In the genomic region with DNA sequence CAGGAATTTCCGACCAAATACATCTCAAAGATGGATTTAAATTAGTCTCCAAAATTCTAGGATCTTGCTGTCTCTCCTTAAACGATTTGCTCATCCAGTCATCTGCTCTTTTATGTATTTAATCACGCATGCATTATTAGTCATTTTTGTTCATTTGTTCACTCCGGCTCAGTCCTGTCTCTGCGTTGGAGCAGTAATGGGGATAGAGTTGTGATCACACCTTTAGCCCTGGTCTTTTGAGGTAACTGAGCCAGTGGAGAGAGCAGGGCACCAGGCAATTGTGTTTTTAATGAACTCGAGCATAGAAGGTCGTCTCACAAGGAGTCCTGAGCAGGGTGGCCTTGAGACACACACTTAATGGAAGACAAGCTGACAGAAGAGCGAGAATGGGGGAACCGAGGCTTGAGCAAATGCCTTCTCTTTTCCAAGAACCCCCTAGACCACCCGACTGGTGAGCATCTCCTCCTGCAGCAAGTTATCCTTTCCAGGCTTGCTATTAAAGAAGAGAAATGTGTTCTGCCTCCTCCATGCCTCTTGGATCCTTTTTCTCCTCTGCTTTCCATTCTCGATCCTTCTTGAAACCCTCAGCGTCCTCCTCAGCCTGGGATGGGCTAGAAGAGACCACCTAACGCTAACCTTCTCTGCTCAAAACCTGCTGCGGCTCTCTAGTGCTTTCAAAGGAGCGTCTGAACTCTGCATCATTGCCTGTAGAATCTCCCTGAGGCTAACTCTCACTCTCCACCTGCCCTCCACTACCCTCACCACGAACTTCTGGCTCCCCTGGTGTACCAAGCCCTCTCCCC, we compare ENCODE assay signal across 8 mouse cellular contexts. TPM values are rescaled to one million over a fixed set of nuclear protein-coding genes. Genes with fewer than 3 reads are reported as not detected.
DNase-seq lines count a peak whose midpoint lies in the region; ATAC-seq and TF ChIP-seq lines count a peak whose summit lies in the region.

No protein-coding gene starts in this region.

- no peak for TF ChIP-seq POLR2A in cerebellum, adult 2 months (IDR thresholded peaks at IDR 0.05; ENCODE audit: borderline replicate concordance, insufficient read depth, low read length)
- TF ChIP-seq POLR2A in kidney, adult 2 months (IDR thresholded peaks at IDR 0.05; ENCODE audit: low read depth, low read length) = no peak

- TF ChIP-seq CTCF in cerebellum, adult 2 months (IDR thresholded peaks at IDR 0.05; ENCODE audit: borderline replicate concordance, insufficient read depth, low read depth, low read length) = no peak
- TF ChIP-seq CTCF in E14TG2a.4 (conservative IDR thresholded peaks at IDR 0.05; ENCODE audit: low read length) = no peak
- TF ChIP-seq CTCF in forebrain, postnatal 0 days (IDR thresholded peaks at IDR 0.05; ENCODE audit: low read depth) = no peak
- TF ChIP-seq CTCF in kidney, adult 2 months (conservative IDR thresholded peaks at IDR 0.05; ENCODE audit: insufficient read depth, insufficient read length, low read depth, low read length) = no peak

- H3K4me2 ChIP-seq in forebrain, postnatal 0 days (ENCODE audit: low read depth) = peak overlapping the region; percentile 59
- peak overlapping the region; percentile 52 for H3K4me2 ChIP-seq in liver, embryonic 15.5 days

- 6% methylated on average over 16 of the region's 16 CpGs for WGBS in cerebellum, adult 2 months
- WGBS in forebrain, postnatal 0 days = 6% methylated on average over 16 of the region's 16 CpGs
- 12% methylated on average over 16 of the region's 16 CpGs for WGBS in liver, embryonic 15.5 days (ENCODE audit: insufficient replicate concordance)
- WGBS in kidney, adult 2 months = 11% methylated on average over 16 of the region's 16 CpGs

- peaks cover 2% of the 10 kb centered on the region; the same call in 1 of the 2 replicates for H3K27me3 ChIP-seq in cerebellum, adult 2 months (ENCODE audit: control insufficient read depth, insufficient read depth, low read length)
- H3K27me3 ChIP-seq in E14TG2a.4 (ENCODE audit: insufficient read depth, low read length) = peaks cover 47% of the 10 kb centered on the region
- H3K27me3 ChIP-seq in forebrain, postnatal 0 days (ENCODE audit: insufficient read depth, low read length) = peaks cover 17% of the 10 kb centered on the region
- peaks cover 61% of the 10 kb centered on the region for H3K27me3 ChIP-seq in liver, embryonic 15.5 days
- H3K27me3 ChIP-seq in kidney, adult 2 months (replicated peaks; ENCODE audit: control insufficient read depth, insufficient read depth, low read length) = no peaks in the 10 kb centered on the region

- peak in 1 of 2 experiments; percentile 53 for DNase-seq in cerebellum, adult 2 months
- no peak for DNase-seq in cerebellum, postnatal 14 days
- no peak for DNase-seq in forebrain, postnatal 0 days
- DNase-seq in left cerebral cortex, postnatal 4 days = no peak
- no peak for DNase-seq in kidney, adult 2 months
- no peak for DNase-seq in cerebellum, adult 8-10 months

- 0 out of 2 replicates have a peak, but pooled peaks have one; percentile 1 for ATAC-seq in forebrain, postnatal 0 days
- ATAC-seq in liver, embryonic 15.5 days (ENCODE audit: insufficient read depth) = no peak

- intact Hi-C loops in left cerebral cortex, postnatal 4 days (cut with DNase I) = loop anchor here (2.0 kb wide), 1 partner anchor 41 kb away; no protein-coding TSS in a partner anchor

- no peaks in the 10 kb centered on the region for H3K9me3 ChIP-seq in E14TG2a.4 (ENCODE audit: low read length)
- no peaks in the 10 kb centered on the region for H3K9me3 ChIP-seq in forebrain, postnatal 0 days (ENCODE audit: low read length)
- H3K9me3 ChIP-seq in liver, embryonic 15.5 days (replicated peaks) = no peaks in the 10 kb centered on the region; the same call in 1 of the 2 replicates

- H3K9ac ChIP-seq in forebrain, postnatal 0 days = peak overlapping the region; percentile 42
- H3K9ac ChIP-seq in liver, embryonic 15.5 days = no peak overlapping the region

- no peak overlapping the region for H3K27ac ChIP-seq in cerebellum, adult 2 months (ENCODE audit: insufficient read depth, low read length)
- H3K27ac ChIP-seq in forebrain, postnatal 0 days (ENCODE audit: low read depth, low read length) = no peak overlapping the region; the same call in 1 of the 2 replicates
- no peak overlapping the region for H3K27ac ChIP-seq in liver, embryonic 15.5 days (replicated peaks)
- no peak overlapping the region for H3K27ac ChIP-seq in kidney, adult 2 months (ENCODE audit: insufficient read depth, low read depth, low read length)

- no peaks in the 10 kb centered on the region for H3K36me3 ChIP-seq in E14TG2a.4 (ENCODE audit: insufficient read depth, low read length)
- H3K36me3 ChIP-seq in forebrain, postnatal 0 days (ENCODE audit: insufficient read depth) = no peaks in the 10 kb centered on the region
- H3K36me3 ChIP-seq in liver, embryonic 15.5 days (replicated peaks) = no peaks in the 10 kb centered on the region
- H3K36me3 ChIP-seq in kidney, adult 2 months (ENCODE audit: control insufficient read depth, insufficient read depth, low read length) = no peaks in the 10 kb centered on the region

- H3K4me3 ChIP-seq in cerebellum, adult 2 months (replicated peaks; ENCODE audit: insufficient read depth, low read depth, low read length) = peak overlapping the region; percentile 62
- peak overlapping the region; percentile 79 for H3K4me3 ChIP-seq in E14TG2a.4 (replicated peaks; ENCODE audit: low read length)
- H3K4me3 ChIP-seq in forebrain, postnatal 0 days (ENCODE audit: low read depth, low read length) = peak overlapping the region; percentile 40
- H3K4me3 ChIP-seq in liver, embryonic 15.5 days (replicated peaks) = peak overlapping the region; percentile 0; the same call in 1 of the 2 replicates
- H3K4me3 ChIP-seq in kidney, adult 2 months (ENCODE audit: insufficient read depth, low read depth, low read length) = no peak overlapping the region

- peaks cover 3% of the 10 kb centered on the region; the same call in 1 of the 2 replicates for H3K4me1 ChIP-seq in cerebellum, adult 2 months (ENCODE audit: control insufficient read depth, insufficient read depth, low read length)
- peaks cover 42% of the 10 kb centered on the region for H3K4me1 ChIP-seq in E14TG2a.4 (replicated peaks; ENCODE audit: low read depth, low read length)
- H3K4me1 ChIP-seq in forebrain, postnatal 0 days (ENCODE audit: insufficient read depth) = peaks cover 7% of the 10 kb centered on the region; the same call in 1 of the 2 replicates
- peaks cover 24% of the 10 kb centered on the region for H3K4me1 ChIP-seq in liver, embryonic 15.5 days (replicated peaks)
- peaks cover 3% of the 10 kb centered on the region; the same call in 1 of the 2 replicates for H3K4me1 ChIP-seq in kidney, adult 2 months (ENCODE audit: control insufficient read depth, insufficient read depth, low read length)

RNA-seq across cellular contexts. Expression of gene Fosb, which starts 8.2 kb away (rescaled TPM):
- 0.67 and 0.71 TPM in 2 replicates for polyA plus RNA-seq in cerebellum, adult 2 months (2012; rRNA removed)
- 1.6 and 5.1 TPM in 2 replicates for total RNA-seq in forebrain, postnatal 0 days (2014; rRNA removed)
- polyA plus RNA-seq in forebrain, postnatal 0 days (2015; fragmentation: Nextera tagmentation; extraction: Ambion mirVana) = 0.28 and 0.36 TPM in 2 replicates
- polyA plus RNA-seq in liver, embryonic 15.5 days (2015; fragmentation: Nextera tagmentation; extraction: Ambion mirVana) = 0.03 TPM in 1 of 2 replicates, not detected in the other
- total RNA-seq in left cerebral cortex, postnatal 4 days (2021) = 1 to 10 TPM; 1.2 to 1.3 TPM
- polyA plus RNA-seq in kidney, adult 2 months (2012; rRNA removed) = 0.17 and 0.19 TPM in 2 replicates

RNA-seq across cellular contexts. Expression of gene Rtn2, which starts 19.2 kb away (rescaled TPM):
- polyA plus RNA-seq in cerebellum, adult 2 months (2012; rRNA removed) = 96.9 and 101 TPM in 2 replicates
- 154 and 163 TPM in 2 replicates for total RNA-seq in forebrain, postnatal 0 days (2014; rRNA removed)
- polyA plus RNA-seq in forebrain, postnatal 0 days (2015; fragmentation: Nextera tagmentation; extraction: Ambion mirVana) = 126 and 136 TPM in 2 replicates
- 3.9 and 5.2 TPM in 2 replicates for polyA plus RNA-seq in liver, embryonic 15.5 days (2015; fragmentation: Nextera tagmentation; extraction: Ambion mirVana)
- 100 to 1,000 TPM; 154 to 161 TPM for total RNA-seq in left cerebral cortex, postnatal 4 days (2021)
- polyA plus RNA-seq in kidney, adult 2 months (2012; rRNA removed) = 7.6 and 19.1 TPM in 2 replicates

RNA-seq across cellular contexts. Expression of gene Ppm1n, which starts 21.8 kb away (rescaled TPM):
- 1.1 and 2.0 TPM in 2 replicates for polyA plus RNA-seq in cerebellum, adult 2 months (2012; rRNA removed)
- 2.3 and 3.2 TPM in 2 replicates for total RNA-seq in forebrain, postnatal 0 days (2014; rRNA removed)
- polyA plus RNA-seq in forebrain, postnatal 0 days (2015; fragmentation: Nextera tagmentation; extraction: Ambion mirVana) = 0.69 and 1.1 TPM in 2 replicates
- polyA plus RNA-seq in liver, embryonic 15.5 days (2015; fragmentation: Nextera tagmentation; extraction: Ambion mirVana) = 0.05 TPM in 1 of 2 replicates, not detected in the other
- under 1 TPM; 0.60 to 0.64 TPM for total RNA-seq in left cerebral cortex, postnatal 4 days (2021)
- polyA plus RNA-seq in kidney, adult 2 months (2012; rRNA removed) = not detected in 2 replicates

RNA-seq across cellular contexts. Expression of gene Vasp, which starts 30.0 kb away (rescaled TPM):
- polyA plus RNA-seq in cerebellum, adult 2 months (2012; rRNA removed) = 30.8 and 32.9 TPM in 2 replicates
- total RNA-seq in forebrain, postnatal 0 days (2014; rRNA removed) = 40.6 and 45.9 TPM in 2 replicates
- polyA plus RNA-seq in forebrain, postnatal 0 days (2015; fragmentation: Nextera tagmentation; extraction: Ambion mirVana) = 30.0 and 30.6 TPM in 2 replicates
- polyA plus RNA-seq in liver, embryonic 15.5 days (2015; fragmentation: Nextera tagmentation; extraction: Ambion mirVana) = 41.2 and 42.4 TPM in 2 replicates
- 10 to 100 TPM; 45.3 to 46.6 TPM for total RNA-seq in left cerebral cortex, postnatal 4 days (2021)
- polyA plus RNA-seq in kidney, adult 2 months (2012; rRNA removed) = 69.5 and 71.5 TPM in 2 replicates

RNA-seq across cellular contexts. Expression of gene Ercc1, which starts 42.9 kb away (rescaled TPM):
- 52.2 and 53.9 TPM in 2 replicates for polyA plus RNA-seq in cerebellum, adult 2 months (2012; rRNA removed)
- total RNA-seq in forebrain, postnatal 0 days (2014; rRNA removed) = 56.6 and 73.6 TPM in 2 replicates
- 80.5 and 81.0 TPM in 2 replicates for polyA plus RNA-seq in forebrain, postnatal 0 days (2015; fragmentation: Nextera tagmentation; extraction: Ambion mirVana)
- polyA plus RNA-seq in liver, embryonic 15.5 days (2015; fragmentation: Nextera tagmentation; extraction: Ambion mirVana) = 14.0 and 14.5 TPM in 2 replicates
- total RNA-seq in left cerebral cortex, postnatal 4 days (2021) = 10 to 100 TPM; 60.1 to 70.9 TPM
- 27.6 and 31.9 TPM in 2 replicates for polyA plus RNA-seq in kidney, adult 2 months (2012; rRNA removed)
